Mouse (Mus musculus) limb, embryonic 11.5 days (tissue): ENCODE results near the gene 2810408A11Rik. TPM values are rescaled to one million over a fixed set of nuclear protein-coding genes. Genes with fewer than 3 reads are reported as not detected.

Experiments
- ATAC-seq: fragments of 200-750 bp; cut with Nextera tagmentation; 2 replicates; pipeline ENCODE4 v1.8.0; 2017; ENCODE audit warnings: low read depth; ENCODE audit not compliant: insufficient number of reproducible peaks, low FRiP score, low TSS enrichment
- DNase-seq: peaks from one replicate; pipeline ENCODE4 v3.0.0-alpha.2; 2015; ENCODE audit warnings: low spot score
- H3K27ac ChIP-seq: fragments of 300-500 bp; sonication (generic); replicated peaks from 2 replicates; pipeline ENCODE4 v1.5.1; 2014; ENCODE audit warnings: low read depth, mild to moderate bottlenecking, low read length
- H3K27me3 ChIP-seq: fragments of 300-500 bp; sonication (generic); 2 replicates; pipeline ENCODE4 v1.6.1; 2014; ENCODE audit warnings: mild to moderate bottlenecking, low read length, mixed read lengths; ENCODE audit not compliant: control insufficient read depth, insufficient read depth
- H3K36me3 ChIP-seq: fragments of 300-500 bp; sonication (generic); 2 replicates; pipeline ENCODE4 v1.6.1; 2014; ENCODE audit warnings: mild to moderate bottlenecking, low read length, moderate library complexity, mixed read lengths; ENCODE audit not compliant: control insufficient read depth, insufficient read depth
- H3K4me1 ChIP-seq: fragments of 300-500 bp; sonication (generic); 2 replicates; pipeline ENCODE4 v1.6.1; 2014; ENCODE audit warnings: low read length, mixed read lengths; ENCODE audit not compliant: control insufficient read depth, insufficient read depth
- H3K4me2 ChIP-seq: fragments of 300-500 bp; sonication (generic); 2 replicates; pipeline ENCODE4 v1.6.1; 2014; ENCODE audit warnings: low read depth, mild to moderate bottlenecking, moderate library complexity; ENCODE audit not compliant: severe bottlenecking
- H3K4me3 ChIP-seq: fragments of 300-500 bp; sonication (generic); 2 replicates; pipeline ENCODE4 v1.5.1; 2014; ENCODE audit warnings: low read depth, low read length
- H3K9ac ChIP-seq: fragments of 300-500 bp; sonication (generic); 2 replicates; pipeline ENCODE4 v1.6.1; 2014; ENCODE audit warnings: mild to moderate bottlenecking, low read length
- H3K9me3 ChIP-seq: fragments of 300-500 bp; sonication (generic); 2 replicates; pipeline ENCODE4 v1.6.1; 2016; ENCODE audit warnings: low read length; ENCODE audit not compliant: control insufficient read depth
- WGBS: fragments of 180-500 bp; shearing (Covaris S2); extraction: QIAGEN DNeasy Blood & Tissue Kit; methylation state at CpG from one replicate; pipeline ENCODE4 v1.1.7; 2014; 5-methylcytosine and 5-hydroxymethylcytosine counted together
- polyA plus RNA-seq: library from polyadenylated mRNA; unstranded; fragments of >200 nt; fragmentation: Nextera tagmentation; extraction: Ambion mirVana; gene quantifications from 2 replicates; pipeline ENCODE4 v1.2.1, GENCODE M21; 2014

2810408A11Rik gene
- polyA plus RNA-seq, 1 experiment from 2014 or later = 26.5 TPM

GRCm38 (mm10) chr11:69922796-69923195, 22.0 kb upstream of the 2810408A11Rik start:
- ATAC-seq (no peak), DNase-seq (no peak)
- H3K9ac ChIP-seq = no peak overlapping the region
- WGBS = 69% methylated on average over 3 of the region's 3 CpGs
- peaks cover 8% of the 10 kb centered on the region; the same call in 1 of the 2 replicates for H3K36me3 ChIP-seq
- H3K4me1 ChIP-seq = peaks cover 5% of the 10 kb centered on the region
- H3K27ac ChIP-seq = no peak overlapping the region
- no peak overlapping the region for H3K4me2 ChIP-seq
- no peak overlapping the region for H3K4me3 ChIP-seq
- H3K9me3 ChIP-seq = no peaks in the 10 kb centered on the region
- H3K27me3 ChIP-seq = no peaks in the 10 kb centered on the region

GRCm38 (mm10) chr11:69922012-69922756, 21.4 kb upstream of the 2810408A11Rik start:
- ATAC-seq = no peak
- DNase-seq = no peak
- H3K27me3 ChIP-seq = no peaks in the 10 kb centered on the region
- peak overlapping the region; percentile 67 for H3K4me2 ChIP-seq
- WGBS = 5% methylated on average over 12 of the region's 12 CpGs
- H3K27ac ChIP-seq = peak overlapping the region; percentile 96
- H3K9ac ChIP-seq = peak overlapping the region; percentile 82
- peaks cover 5% of the 10 kb centered on the region for H3K4me1 ChIP-seq
- no peaks in the 10 kb centered on the region for H3K9me3 ChIP-seq
- peak overlapping the region; percentile 96 for H3K4me3 ChIP-seq
- H3K36me3 ChIP-seq = peaks cover 13% of the 10 kb centered on the region

- peak within 1 kb of the TSS; percentile 96 for H3K27ac ChIP-seq
- no peaks in the 10 kb centered on the region for H3K27me3 ChIP-seq
- WGBS = under 1% methylated on average over 78 of the region's 78 CpGs
- H3K9me3 ChIP-seq = no peaks in the 10 kb centered on the region
- DNase-seq (peak; percentile 100), ATAC-seq (peak; percentile 96)
- H3K36me3 ChIP-seq = peaks cover 17% of the 10 kb centered on the region
- peak within 1 kb of the TSS; percentile 96 for H3K4me3 ChIP-seq
- H3K4me2 ChIP-seq = peak within 1 kb of the TSS; percentile 93
- peaks cover 5% of the 10 kb centered on the region for H3K4me1 ChIP-seq
- peak within 1 kb of the TSS; percentile 93 for H3K9ac ChIP-seq
Observed at GRCm38 (mm10) chr11:69921114-69922011, 20.6 kb upstream of the 2810408A11Rik start, which contains the start of gene Eif5a. TSS of gene Eif5a (minus strand) at chr11:69921958.

- no peaks in the 10 kb centered on the region for H3K27me3 ChIP-seq
- H3K4me2 ChIP-seq = peak overlapping the region; percentile 93
- ATAC-seq = peak; percentile 18; the same call in 1 of the 2 replicates
- H3K36me3 ChIP-seq = peaks cover 24% of the 10 kb centered on the region
- WGBS = 0% methylated on average over 55 of the region's 65 CpGs
- peak; percentile 71 for DNase-seq
- H3K9ac ChIP-seq = peak overlapping the region; percentile 93
- peaks cover 6% of the 10 kb centered on the region for H3K4me1 ChIP-seq
- peak overlapping the region; percentile 93 for H3K27ac ChIP-seq
- H3K9me3 ChIP-seq = no peaks in the 10 kb centered on the region
- peak overlapping the region; percentile 96 for H3K4me3 ChIP-seq
Observed at GRCm38 (mm10) chr11:69920266-69921031, 19.7 kb upstream of the 2810408A11Rik start.

- WGBS = under 1% methylated on average over 17 of the region's 17 CpGs
- ATAC-seq (no peak), DNase-seq (peak; percentile 74)
- Histone ChIP-seq H3K4me3 (peak overlapping the region; percentile 96), H3K36me3 (peaks cover 24% of the 10 kb centered on the region), H3K9ac (peak overlapping the region; percentile 93), H3K4me1 (peaks cover 12% of the 10 kb centered on the region), H3K4me2 (peak overlapping the region; percentile 93), H3K27me3 (no peaks in the 10 kb centered on the region), H3K9me3 (no peaks in the 10 kb centered on the region), H3K27ac (peak overlapping the region; percentile 93)
Observed at GRCm38 (mm10) chr11:69919661-69920265, 19.0 kb upstream of the 2810408A11Rik start.

- Histone ChIP-seq H3K27ac (no peak overlapping the region), H3K4me3 (peak overlapping the region; percentile 96; the same call in 1 of the 2 replicates), H3K36me3 (peaks cover 24% of the 10 kb centered on the region), H3K9me3 (no peaks in the 10 kb centered on the region), H3K4me1 (peaks cover 14% of the 10 kb centered on the region), H3K4me2 (peak overlapping the region; percentile 93), H3K9ac (no peak overlapping the region), H3K27me3 (no peaks in the 10 kb centered on the region)
- 81% methylated on average over 9 of the region's 9 CpGs for WGBS
- ATAC-seq (no peak), DNase-seq (no peak)
Observed at GRCm38 (mm10) chr11:69919053-69919452, 18.3 kb upstream of the 2810408A11Rik start.

GRCm38 (mm10) chr11:69918118-69918517, 17.3 kb upstream of the 2810408A11Rik start:
- DNase-seq (no peak), ATAC-seq (no peak)
- Histone ChIP-seq H3K9me3 (no peaks in the 10 kb centered on the region), H3K4me2 (no peak overlapping the region), H3K9ac (no peak overlapping the region), H3K27me3 (no peaks in the 10 kb centered on the region), H3K27ac (no peak overlapping the region), H3K36me3 (peaks cover 25% of the 10 kb centered on the region), H3K4me1 (peaks cover 18% of the 10 kb centered on the region), H3K4me3 (no peak overlapping the region)
- WGBS = 81% methylated on average over 5 of the region's 5 CpGs
